Mouse (Mus musculus) heart, postnatal 36 days (tissue): ENCODE measurements around the gene Scamp2. TPM values are rescaled to one million over a fixed set of nuclear protein-coding genes. Genes with fewer than 3 reads are reported as not detected.

Source experiments
- DNase-seq, 2 experiments: peaks; one replicate each; pipeline ENCODE4 v3.0.0; 2021 to 2022
- intact Hi-C: fragments of 180-260 bp; cut with DNase I; formaldehyde crosslinking; loops from one replicate; pipeline ENCODE4 v1.15.1; 2025
- total RNA-seq, 2 experiments: library from RNA; stranded (reverse); gene quantifications; 2 replicates each; pipeline ENCODE4 v1.2.3; 2021

Gene Scamp2
- total RNA-seq, 2 experiments from 2014 or later = 25.8 to 29.4 TPM

- intact Hi-C loops = no loop called here
- DNase-seq = no peak
Observed at GRCm38 (mm10) chr9:57618854-57619253, 58.1 kb downstream of the Scamp2 start.

- intact Hi-C loops = no loop called here
Observed at GRCm38 (mm10) chr9:57620674-57621073, 59.9 kb downstream of the Scamp2 start, which contains the start of gene Lman1l. TSS of gene Lman1l (minus strand) at chr9:57620774.

GRCm38 (mm10) chr9:57624295-57624694 lies 63.6 kb downstream of the Scamp2 start:
- DNase-seq = peak in 1 of 2 experiments; percentile 1
- intact Hi-C loops = no loop called here

More at GRCm38 (mm10) chr9:57620674-57621073, 59.9 kb downstream of the Scamp2 start, which contains the start of gene Lman1l:
- DNase-seq = no peak

- intact Hi-C loops = no loop called here
- DNase-seq = peak in 1 of 2 experiments; percentile 1
Observed at GRCm38 (mm10) chr9:57625674-57626500, 65.1 kb downstream of the Scamp2 start.

GRCm38 (mm10) chr9:57627191-57627590 lies 66.4 kb downstream of the Scamp2 start:
- intact Hi-C loops = no loop called here
- DNase-seq = no peak

GRCm38 (mm10) chr9:57627892-57628291 lies 67.1 kb downstream of the Scamp2 start:
- intact Hi-C loops = no loop called here
- peak in 1 of 2 experiments; percentile 1 for DNase-seq

GRCm38 (mm10) chr9:57628717-57629116 lies 68.0 kb downstream of the Scamp2 start:
- DNase-seq = no peak
- intact Hi-C loops = loop anchor here (1.0 kb wide), 1 partner anchor 27 kb away; no protein-coding TSS in a partner anchor

- peak; percentile 85 to 89 for DNase-seq
- intact Hi-C loops = loop anchor here (1.0 kb wide), 1 partner anchor 26 kb away; no protein-coding TSS in a partner anchor
Observed at GRCm38 (mm10) chr9:57629118-57629874, 68.6 kb downstream of the Scamp2 start.

- intact Hi-C loops = no loop called here
- DNase-seq = no peak
Observed at GRCm38 (mm10) chr9:57633481-57634024, 72.8 kb downstream of the Scamp2 start.

- no peak for DNase-seq
- intact Hi-C loops = no loop called here
Observed at GRCm38 (mm10) chr9:57637272-57637671, 76.5 kb downstream of the Scamp2 start.

- DNase-seq = peak; percentile 68 to 72
- intact Hi-C loops = no loop called here
Observed at GRCm38 (mm10) chr9:57637741-57638322, 77.1 kb downstream of the Scamp2 start.

Other genes with a start within 250 kb of the Scamp2 start
- 1 to 10 TPM; 8.2 to 8.8 TPM for gene Ppcdc, start 120.8 kb upstream of the Scamp2 start, total RNA-seq
- gene Scamp5, start 92.9 kb upstream of the Scamp2 start, total RNA-seq = 1 to 10 TPM; 5.4 to 6.4 TPM
- 1 to 10 TPM; 1.0 to 2.1 TPM for gene Rpp25, start 56.9 kb upstream of the Scamp2 start, total RNA-seq
- gene Cox5a, start 39.7 kb upstream of the Scamp2 start, total RNA-seq = 1,000 to 10,000 TPM; 2,624 to 2,673 TPM
- gene Fam219b, start 23.4 kb upstream of the Scamp2 start, total RNA-seq = 1 to 10 TPM; 7.2 to 8.3 TPM
- gene Mpi, start 8.2 kb upstream of the Scamp2 start, total RNA-seq = 100 to 1,000 TPM; 129 to 161 TPM
- 1 to 10 TPM; 7.1 to 8.2 TPM for gene Ulk3, start 28.5 kb downstream of the Scamp2 start, total RNA-seq
- not detected for gene Cplx3, start 45.3 kb downstream of the Scamp2 start, total RNA-seq
- not detected for gene Lman1l, start 59.8 kb downstream of the Scamp2 start, total RNA-seq
- gene Csk, start 92.7 kb downstream of the Scamp2 start, total RNA-seq = 10 to 100 TPM; 26.2 to 28.5 TPM
- not detected for gene Cyp1a2, start 122.8 kb downstream of the Scamp2 start, total RNA-seq
- gene Cyp1a1, start 127.0 kb downstream of the Scamp2 start, total RNA-seq = not detected
- 1 to 10 TPM; 5.0 to 5.2 TPM for gene Edc3, start 147.6 kb downstream of the Scamp2 start, total RNA-seq
- gene Clk3, start 204.9 kb downstream of the Scamp2 start, total RNA-seq = 10 to 100 TPM; 29.4 to 39.8 TPM